Mouse (Mus musculus): ENCODE data around the gene Ttyh3. TPM values are rescaled to one million over a fixed set of nuclear protein-coding genes. Genes with fewer than 3 reads are reported as not detected.

The Ttyh3 gene
- polyA plus RNA-seq, 1 experiment = 59.6 TPM

DNA sequence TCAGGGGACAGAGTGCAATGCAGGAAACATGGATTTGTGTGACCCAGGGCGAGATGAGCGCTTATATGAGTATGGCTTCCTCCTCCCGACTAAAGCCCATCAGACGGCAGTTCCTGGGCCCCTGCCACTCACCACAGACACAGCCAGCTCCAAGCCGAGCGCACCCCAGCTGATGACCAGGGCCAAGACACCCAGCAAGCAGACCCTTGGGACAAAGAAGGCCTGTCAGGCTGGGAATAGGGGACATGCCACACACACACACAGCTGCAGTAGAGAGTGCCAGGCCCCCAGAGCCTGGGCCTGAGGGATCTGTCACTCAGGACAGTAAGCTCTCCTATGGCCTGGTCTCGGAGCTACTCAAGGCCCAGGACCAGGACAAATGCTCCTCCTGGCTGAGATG is 15.4 kb downstream of the Ttyh3 start:
- no peak for DNase-seq (ENCODE audit: low read depth)

DNA sequence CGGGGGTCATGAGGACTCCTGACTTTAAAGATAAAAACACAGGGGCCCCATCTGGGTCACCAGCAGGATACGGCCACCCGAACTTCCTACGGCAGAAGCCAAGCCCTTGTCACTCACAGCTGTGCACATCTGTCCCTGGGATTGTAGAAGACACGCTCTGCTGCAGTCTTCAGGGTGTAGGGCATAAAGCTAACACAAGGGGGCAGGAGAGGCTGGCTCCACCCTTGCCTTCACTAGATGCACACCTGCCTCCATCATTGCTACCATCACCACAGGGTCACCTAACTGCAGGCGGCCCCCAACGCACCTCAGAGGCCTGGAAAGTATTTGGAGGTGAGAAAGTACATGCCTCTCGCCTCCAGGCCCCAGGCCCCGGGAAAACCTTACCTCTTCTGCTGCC is 19.8 kb downstream of the Ttyh3 start:
- DNase-seq (ENCODE audit: low read depth) = no peak

DNA sequence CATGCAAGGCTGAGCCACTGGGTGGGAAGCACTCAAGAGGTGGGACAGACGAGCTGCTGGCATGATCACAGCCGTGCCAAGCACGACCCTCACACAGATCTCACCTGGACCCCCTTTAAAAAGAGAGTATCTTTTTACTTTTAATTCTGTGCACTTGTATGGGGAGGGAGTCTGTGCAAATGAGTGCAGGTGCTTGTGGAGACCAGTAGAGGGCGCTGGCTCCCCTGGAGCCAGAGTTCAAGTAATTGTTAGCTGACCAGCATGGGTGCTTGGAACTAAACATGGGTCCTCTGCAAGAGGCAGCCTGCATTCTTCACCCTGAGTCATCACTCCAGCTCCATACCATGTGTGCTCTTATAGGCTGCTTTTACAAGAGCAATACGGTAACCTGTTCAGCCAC is 21.3 kb downstream of the Ttyh3 start:
- DNase-seq (ENCODE audit: low read depth) = no peak

DNA sequence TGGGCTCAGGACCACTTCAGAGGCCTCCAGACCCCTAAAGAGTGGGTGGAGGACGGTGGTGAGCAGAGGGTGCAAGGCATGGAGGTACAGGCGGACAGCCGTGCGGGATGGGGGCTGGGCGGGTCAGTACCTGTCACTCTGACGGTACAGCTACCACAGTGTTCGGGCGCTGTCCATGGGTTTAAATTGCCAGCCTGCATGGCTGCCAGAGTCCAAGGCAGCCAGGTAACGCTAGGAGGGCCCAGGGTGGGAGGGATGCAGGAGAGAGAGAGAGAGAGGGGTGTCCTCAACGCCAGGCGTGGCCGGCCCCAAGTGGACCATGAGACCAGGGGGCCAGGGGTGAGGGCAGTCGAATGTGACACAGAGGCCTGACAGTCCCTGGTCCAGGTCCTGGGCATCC is 23.9 kb downstream of the Ttyh3 start:
- DNase-seq (ENCODE audit: low read depth) = no peak

DNA sequence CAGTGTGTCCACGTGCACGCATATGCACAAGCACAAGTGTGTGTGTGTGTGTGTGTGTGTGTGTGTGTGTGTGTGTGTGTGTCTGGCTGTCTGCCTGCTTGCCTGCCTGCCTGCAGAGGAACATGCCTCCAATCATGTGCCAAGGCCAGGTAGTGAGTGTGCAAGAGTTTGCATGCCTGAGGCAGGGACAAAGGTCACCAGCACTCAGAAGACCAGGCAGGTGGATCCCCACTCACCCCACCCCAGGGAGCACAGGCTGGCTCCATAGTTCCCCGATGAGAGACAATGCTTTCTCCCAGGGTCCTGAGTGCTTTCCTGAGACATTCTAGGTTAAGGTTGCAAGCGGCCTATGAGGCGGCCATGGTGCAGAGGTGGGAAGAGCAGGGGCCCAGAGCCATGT is 24.6 kb downstream of the Ttyh3 start:
- no peak for DNase-seq (ENCODE audit: low read depth)

DNA sequence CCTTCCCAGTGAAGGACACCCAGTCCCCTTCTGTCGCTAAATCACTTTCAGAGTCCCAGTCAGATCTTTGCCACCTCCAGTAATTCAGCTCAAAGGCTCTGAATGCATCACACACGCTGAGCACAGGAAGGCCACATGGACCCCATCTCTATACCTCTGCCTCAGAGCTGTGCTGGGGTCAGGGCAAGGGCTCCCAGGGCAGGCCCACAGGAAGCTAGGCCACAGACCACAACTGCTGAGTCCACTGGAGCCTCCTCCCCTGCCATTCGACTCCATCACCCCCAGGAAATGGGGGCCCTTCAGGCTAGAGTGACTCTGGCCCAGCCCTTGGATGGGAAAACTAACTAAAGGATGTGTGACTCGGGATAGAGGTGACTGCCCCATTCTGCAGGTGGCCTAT is 25.0 kb downstream of the Ttyh3 start:
- DNase-seq (ENCODE audit: low read depth) = no peak

DNA sequence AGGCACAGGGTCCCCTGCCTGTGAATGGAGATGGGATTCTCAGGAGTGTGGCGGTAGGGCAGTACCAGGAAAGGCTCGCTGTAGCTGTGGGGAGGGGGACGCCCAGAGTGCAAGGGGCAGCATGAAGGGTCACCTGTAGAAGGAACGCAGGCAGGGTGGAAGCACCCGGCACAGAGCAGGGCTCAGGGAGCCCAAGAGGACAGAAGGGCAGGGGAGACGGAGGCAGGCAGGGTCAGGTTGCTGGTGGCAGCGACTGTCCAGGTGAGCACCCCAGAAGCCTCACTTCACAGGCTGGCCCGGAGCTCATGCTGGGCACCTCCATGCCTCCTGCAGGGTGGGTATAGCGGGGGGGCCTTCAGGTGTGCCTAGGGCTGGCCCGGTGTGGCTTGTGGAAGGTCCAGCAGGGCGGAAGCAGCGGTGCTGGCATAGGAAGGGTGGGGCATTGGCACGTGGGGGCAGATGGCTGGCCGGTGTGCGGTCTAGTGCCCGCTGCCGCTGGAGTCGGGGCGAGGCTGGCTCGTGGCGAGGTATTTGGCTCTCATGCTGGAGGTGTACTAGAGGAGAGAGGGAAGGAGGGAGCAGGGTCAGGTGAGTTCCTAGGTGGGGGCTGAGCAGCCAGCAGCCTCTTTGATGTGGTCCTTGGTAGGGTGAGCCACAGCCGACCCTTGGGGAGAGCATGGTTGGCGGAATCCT is 25.7 kb downstream of the Ttyh3 start:
- no peak for DNase-seq (ENCODE audit: low read depth)

DNA sequence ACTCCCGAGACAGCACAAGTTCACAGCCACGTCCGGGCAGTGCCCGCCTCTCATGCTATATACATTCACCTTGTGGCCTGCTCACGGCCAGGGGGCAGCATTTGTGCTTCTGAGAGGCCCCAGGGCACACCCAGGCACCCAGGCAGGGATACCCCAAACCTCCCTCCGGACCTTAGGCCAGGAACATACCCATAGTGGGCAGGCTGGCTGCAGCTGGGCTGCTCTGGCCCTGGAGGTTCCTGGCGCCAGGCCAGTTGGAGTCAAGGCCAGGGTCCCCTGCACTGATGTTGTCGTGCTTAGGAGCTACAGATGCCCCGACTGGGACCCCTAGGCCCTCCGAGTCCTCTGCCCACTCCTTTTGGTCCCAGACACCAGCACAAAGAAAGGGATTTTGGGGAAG is 27.3 kb downstream of the Ttyh3 start:
- no peak for DNase-seq (ENCODE audit: low read depth)

DNA sequence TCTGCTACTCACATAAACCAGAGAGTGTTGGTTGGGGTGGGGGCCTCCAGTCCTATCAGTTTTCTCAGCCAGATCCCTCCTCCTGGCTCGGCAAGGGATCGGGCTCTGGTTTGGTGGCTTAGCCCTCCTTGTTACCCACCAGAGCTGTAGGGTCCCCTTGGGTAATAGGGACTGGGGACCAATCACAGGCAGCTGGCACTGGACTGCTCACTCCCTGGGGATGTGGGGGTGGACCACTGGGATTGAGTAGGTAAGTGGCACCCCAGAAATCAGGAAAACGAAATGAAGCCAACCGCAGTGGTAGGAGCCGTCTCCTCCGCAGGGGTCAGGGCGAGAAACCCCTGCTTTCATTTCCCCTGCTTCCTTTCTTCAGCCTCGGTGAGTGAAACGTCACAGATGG is 27.7 kb downstream of the Ttyh3 start:
- no peak for DNase-seq (ENCODE audit: low read depth)

DNA sequence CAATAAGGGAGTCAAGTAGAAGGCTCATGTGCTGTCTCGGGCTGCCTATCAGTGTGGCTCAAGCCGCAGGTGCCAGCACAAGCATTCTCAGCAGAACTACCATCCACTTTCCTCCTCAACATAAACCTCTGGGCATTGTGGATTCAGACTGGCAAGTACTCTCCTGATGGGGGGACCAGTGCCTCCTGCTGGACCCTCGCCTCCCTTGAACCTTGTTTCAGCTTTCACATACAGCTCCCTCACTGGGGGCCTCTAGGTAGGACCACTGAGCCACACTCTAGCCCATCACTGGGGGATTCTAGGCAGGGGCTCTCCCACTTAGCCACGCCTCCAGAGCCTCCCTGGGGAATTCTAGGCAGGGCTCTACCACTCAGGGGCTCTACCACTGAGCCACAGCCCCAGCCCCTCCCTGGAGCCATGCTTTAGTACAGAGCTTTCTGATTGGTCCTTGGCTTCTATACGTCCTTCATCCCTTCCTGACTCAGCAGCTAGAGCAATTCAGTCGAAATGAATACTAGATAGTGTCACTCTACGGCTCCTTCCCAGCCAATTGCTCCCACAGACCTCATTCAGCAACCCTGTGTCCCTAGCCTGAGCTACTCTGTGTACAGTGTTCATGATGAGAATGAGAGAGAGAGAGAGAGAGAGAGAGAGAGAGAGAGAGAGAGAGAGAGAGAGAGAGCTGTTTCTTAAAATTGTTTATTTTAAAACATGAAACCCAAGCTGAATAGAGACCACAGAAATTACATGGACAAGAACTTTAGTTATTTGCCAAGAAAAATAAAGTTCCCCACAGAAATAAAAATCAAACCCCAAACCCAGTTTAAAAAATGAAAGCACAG is 28.7 kb downstream of the Ttyh3 start:
- no peak for DNase-seq (ENCODE audit: low read depth)

DNA sequence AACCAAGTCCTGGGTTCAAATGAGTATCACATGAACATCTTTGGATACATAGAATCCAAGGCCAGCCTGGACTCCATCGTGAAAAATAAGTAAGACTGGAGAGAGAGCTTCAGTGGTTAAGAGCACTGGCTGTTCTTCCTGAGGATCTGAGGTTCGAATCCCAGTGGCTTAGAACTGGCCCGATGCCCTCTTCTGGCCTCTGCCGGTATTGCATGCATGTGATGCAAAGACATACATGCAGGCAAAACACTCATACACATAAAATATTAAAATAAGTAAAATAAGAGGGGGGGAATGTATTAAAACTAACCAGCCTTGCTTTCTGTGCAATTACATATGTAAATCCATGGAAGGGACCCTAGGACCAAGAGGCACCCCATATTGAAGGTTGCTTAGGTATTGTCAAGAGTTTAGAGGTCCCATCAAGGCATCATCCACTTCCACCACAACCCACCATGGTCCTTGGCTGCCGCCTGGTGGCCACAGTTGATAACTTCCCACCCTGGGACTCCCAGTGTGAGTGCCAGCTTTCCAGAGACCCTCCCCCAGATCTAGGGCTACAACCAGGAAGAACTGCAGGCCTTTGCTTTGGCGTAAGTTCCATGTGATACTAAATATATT is 29.6 kb downstream of the Ttyh3 start:
- DNase-seq (ENCODE audit: low read depth) = no peak

DNA sequence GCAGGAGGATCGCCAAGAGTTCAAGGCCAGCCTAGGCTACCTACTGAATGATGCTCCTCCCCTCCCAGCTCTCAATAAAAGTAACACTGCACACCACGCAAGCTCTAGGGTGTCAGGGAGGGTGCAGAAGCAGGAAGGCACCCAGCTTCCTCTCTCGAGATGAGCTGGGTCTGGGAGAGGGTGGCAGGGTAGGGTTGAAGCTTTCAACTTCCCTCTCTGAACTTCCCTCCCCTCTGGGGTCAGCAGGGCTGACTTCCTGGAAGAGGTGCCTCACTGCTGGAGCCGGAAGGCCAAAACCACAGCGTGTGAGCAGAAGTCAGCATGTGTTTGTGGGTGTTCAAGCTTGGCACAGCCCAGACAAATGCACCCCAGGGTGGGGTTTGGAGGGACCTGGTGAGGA is 31.1 kb downstream of the Ttyh3 start:
- DNase-seq (ENCODE audit: low read depth) = no peak

DNA sequence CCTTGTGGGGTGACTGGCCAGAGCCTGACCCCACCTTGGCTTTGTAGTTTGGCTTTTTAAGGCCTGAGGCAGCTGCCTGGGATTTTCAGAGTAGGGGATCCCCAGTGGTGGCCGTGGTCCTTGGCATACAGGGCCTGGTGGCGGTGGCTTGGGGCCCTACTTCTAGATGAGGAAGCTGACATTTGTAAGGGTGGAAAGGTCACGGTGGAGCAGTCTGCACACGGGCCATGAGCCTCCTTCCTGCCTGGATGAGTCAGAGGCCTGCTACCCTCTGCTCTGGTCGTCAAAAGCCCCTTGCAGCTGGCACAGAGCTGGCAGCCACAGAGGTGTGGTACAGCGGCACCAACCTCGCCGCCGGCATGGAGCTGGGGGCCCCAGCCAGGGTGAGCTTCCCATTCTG is 32.1 kb downstream of the Ttyh3 start:
- no peak for DNase-seq (ENCODE audit: low read depth)

DNA sequence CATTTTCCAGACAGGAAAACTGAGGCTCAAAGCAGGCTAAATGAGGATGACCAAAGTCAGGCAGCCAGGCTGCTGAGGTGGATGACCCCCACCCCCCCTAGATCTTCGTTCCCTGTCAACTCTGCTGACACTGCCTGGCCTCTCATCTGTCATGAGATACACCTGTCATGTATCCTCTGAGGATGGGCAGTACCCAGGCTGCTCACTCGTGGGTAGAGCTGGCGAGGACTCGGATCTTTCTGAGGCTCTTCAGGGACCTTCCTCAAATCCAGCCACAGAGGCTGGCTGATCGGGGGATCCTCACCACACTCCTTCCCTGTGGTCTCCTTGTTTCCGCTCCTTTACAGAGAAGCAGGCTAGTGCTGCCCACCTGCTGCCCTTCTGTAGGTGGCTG is 32.7 kb downstream of the Ttyh3 start:
- no peak for DNase-seq (ENCODE audit: low read depth)

DNA sequence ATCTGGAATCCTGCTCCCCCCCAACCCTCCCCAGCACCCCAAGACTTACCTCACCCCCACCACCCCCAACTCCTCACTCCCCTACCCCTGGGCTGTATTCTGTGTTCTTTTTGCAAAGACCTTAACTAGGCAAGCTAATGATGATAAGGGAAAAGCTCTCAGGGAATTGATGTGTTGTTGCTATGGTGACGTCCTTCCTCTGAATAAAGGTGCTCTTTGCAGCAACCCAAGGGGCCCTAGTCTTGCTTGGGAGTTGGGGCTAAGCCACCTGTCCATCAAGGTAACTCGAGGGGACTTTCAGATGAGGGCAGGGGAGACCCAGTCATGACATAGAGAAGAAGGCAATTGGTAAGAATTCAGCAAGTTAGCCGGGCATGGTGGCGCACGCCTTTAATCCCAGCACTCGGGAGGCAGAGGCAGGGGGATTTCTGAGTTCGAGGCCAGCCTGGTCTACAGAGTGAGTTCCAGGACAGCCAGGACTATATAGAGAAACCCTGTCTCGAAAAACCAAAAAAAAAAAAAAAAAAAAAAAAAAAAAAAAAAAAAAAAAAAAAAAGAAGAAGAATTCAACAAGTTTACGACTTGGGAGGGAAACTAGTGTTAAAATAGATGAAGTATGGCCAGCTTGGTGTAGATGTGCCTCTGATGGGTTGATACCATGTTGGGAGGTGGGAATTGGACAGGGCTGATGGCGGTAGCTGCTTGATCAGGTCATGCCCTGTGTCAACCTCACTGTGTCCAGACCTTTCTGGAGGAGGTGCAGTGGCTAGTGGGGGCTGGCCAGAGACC is 33.3 kb downstream of the Ttyh3 start:
- DNase-seq (ENCODE audit: low read depth) = no peak

DNA sequence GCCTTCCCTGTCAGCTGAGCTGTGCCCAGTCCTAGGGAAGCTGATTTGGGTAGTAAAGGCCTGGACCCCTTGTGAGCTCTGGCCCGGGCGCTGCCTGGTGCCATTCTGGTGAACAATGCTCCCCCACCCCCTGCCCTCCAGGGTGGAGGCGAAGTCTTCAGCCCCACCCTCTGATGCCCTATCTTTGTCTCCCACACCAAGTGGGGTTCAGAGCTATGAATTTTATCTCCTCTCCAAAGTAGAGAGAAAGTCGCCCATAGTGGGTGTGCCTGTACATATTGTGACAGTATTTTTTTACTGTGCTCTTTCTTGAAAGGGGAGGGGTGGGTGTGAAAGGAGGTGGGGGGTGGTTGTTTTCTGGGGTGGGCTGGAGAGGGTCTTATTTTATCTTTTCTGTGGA is 34.0 kb downstream of the Ttyh3 start:
- no peak for DNase-seq (ENCODE audit: low read depth)

DNA sequence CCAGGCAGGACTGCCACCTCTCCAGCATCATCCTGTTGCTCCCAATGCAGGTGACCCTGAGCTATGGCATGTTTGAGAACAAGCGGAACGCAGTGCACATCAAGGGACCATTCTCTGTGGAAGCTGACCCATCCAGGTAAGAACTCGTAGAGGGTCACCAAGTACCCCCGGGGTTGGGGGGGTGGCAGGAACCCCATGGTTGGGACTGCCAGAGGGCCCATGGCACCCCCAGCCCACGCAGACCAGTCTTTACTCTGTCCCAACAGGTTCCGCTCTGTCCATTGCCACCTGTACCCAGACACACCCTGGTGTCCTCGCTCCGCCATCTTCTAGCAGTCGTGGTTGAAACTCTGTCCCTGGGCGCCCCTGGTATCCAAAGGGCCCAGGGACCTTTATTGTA is 34.7 kb downstream of the Ttyh3 start:
- DNase-seq (ENCODE audit: low read depth) = no peak

DNA sequence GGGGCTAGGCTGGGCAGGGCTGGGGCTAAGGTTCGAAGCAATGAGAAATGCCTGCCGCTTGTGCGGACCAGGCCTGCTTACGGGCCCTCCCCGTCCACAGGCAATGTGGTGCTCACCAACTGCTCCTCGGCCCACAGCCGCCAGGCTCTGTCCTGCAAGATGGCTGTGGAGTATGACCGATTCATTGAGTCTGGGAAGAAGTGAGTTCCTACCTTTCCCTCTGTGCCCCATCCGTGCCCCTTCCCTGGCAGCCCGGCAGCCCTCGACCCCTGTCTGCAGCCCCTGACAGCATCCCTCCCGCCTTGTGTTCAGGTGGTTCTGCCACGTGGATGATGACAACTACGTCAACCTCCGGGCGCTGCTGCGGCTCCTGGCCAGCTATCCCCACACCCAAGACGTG is 36.6 kb downstream of the Ttyh3 start:
- DNase-seq (ENCODE audit: low read depth) = no peak

DNA sequence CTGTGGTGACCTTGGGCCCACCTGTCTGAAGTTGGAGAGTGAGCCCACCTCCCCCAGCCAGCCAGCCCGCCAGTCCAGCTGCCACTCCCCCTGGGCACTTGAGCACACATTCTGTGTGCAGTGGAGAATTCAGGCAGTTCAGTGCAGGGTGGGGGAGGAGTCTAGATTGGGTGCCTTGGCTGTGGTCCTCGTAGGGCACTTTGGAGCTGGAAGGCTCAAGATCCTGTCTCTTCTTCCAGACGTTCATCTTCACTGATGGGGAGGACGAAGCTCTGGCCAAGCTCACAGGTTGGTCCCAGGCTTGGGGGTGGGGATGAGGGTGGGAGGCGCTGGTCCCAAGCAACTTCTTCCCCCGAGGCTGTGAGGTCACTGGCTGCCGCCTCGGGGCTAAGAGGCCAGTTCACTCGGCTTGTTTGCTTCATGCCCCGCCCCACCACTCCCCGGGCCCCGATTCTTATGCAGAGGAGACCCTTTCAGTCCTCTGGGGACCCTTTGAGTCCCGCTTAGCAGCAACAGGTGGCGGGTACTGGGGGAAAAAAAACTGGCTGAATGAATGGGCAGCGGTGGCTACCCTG is 37.1 kb downstream of the Ttyh3 start:
- no peak for DNase-seq (ENCODE audit: low read depth)

DNA sequence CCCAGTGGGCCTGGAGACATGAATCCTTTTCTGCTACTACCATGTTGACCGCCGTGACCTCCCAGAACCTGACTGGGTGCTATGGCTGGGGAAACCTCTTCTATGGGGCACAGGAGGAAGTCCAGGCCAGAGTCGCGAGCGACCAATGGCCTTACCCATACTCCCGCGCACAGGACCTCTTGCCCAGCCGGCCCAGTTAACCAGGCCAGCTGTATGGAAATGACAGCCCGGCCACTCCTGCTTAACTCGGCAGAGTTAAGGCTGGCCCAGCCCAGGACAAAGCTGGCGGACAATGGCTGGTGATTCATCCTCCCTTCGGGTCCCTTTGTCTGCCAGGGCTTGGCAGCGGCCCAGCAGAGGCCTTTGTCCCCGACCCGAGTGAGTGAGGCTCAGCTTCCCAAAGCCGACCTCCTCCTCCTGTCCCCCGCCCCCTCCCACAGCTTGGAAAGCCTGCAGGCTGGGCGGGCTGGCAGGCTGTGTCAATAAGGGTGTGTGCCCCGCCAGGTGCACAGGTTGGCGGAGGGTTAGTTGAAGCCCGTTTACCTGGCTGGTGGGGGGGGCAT is 37.7 kb downstream of the Ttyh3 start:
- DNase-seq (ENCODE audit: low read depth) = no peak

DNA sequence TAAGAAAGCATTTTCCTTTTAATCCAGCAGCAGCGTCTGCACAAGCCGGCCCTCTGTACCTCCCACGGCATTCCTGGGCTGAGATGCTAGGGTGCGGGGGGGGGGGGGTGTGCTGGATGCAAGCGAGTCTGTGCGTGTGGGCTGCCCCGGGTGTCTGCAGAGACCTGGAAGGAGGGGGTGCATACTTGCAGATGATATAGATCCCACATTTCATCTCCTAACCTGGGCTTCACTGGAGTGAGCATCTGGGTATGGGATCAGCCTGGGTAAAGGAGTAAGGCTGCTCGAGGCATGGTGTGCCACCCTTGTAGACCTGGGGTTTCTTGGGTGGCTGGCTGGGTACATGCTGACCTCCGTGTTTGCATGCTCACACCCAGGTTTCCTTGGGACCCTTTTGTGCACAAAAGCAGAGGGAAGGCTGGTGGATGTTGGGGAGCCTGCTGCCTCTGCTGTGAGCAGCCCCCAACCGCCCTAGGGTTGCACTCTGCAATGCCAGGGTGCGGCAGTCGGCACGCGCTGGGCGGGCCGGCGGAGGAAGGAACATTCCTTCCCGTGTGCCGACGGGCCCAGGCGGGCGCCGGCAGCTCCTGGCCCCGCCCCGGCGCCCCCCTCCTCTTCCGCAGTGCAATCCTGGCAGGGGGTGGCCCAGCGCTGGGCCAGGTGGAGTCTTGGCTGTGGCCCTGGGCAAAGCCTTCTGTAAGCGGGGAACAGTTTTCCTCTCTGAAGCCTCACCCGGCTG is 38.4 kb downstream of the Ttyh3 start:
- no peak for DNase-seq (ENCODE audit: low read depth)
